7 mouse cellular contexts compared by ENCODE assay signal in genomic region chr13:54071606-54072331, GRCm38 (mm10). TPM values are rescaled to one million over a fixed set of nuclear protein-coding genes. Genes with fewer than 3 reads are reported as not detected.
DNase-seq lines count a peak whose midpoint lies in the region; ATAC-seq lines count a peak whose summit lies in the region.

Gene Sfxn1 (plus strand): TSS chr13:54071869.

- 0 out of 2 replicates have a peak, but pooled peaks cover 6% of the 10 kb centered on the region for H3K4me1 ChIP-seq in intestine, embryonic 15.5 days (replicated peaks)

- WGBS in intestine, embryonic 15.5 days, result under 1% methylated on average over 74 of the region's 74 CpGs

- H3K9me3 ChIP-seq in intestine, embryonic 15.5 days, result no peaks in the 10 kb centered on the region

- H3K36me3 ChIP-seq in intestine, embryonic 15.5 days, result no peaks in the 10 kb centered on the region

- H3K4me2 ChIP-seq in intestine, embryonic 15.5 days (replicated peaks), result peak within 1 kb of the TSS; percentile 75

- no peaks in the 10 kb centered on the region for H3K27me3 ChIP-seq in intestine, embryonic 15.5 days (replicated peaks)

- DNase-seq in adrenal gland, adult 18-20 months (ENCODE audit: low spot score in 2 of 2), result peak; percentile 74 to 79
- peak; percentile 85 for DNase-seq in embryo, embryonic 11 days
- DNase-seq in gastrocnemius, postnatal 36 days, result peak; percentile 45 to 63
- peak; percentile 79 to 82 for DNase-seq in left cerebral cortex, postnatal 14 days (ENCODE audit: low spot score in 2 of 2)
- DNase-seq in right cerebral cortex, postnatal 36 days (ENCODE audit: low spot score in 2 of 2), result peak; percentile 71 to 75

- H3K27ac ChIP-seq in intestine, embryonic 15.5 days, result peak within 1 kb of the TSS; percentile 81

- peak within 1 kb of the TSS; percentile 90 for H3K9ac ChIP-seq in intestine, embryonic 15.5 days

- H3K4me3 ChIP-seq in intestine, embryonic 15.5 days (replicated peaks), result peak within 1 kb of the TSS; percentile 80

- peak; percentile 85 for ATAC-seq in intestine, embryonic 15.5 days
- peak; percentile 72 for ATAC-seq in megakaryocyte-erythroid progenitor cell, adult 5-6 weeks (replicated peaks; ENCODE audit: low FRiP score, low TSS enrichment, poor library complexity, severe bottlenecking)

- intact Hi-C loops in gastrocnemius, postnatal 36 days (cut with DNase I), result no loop called here
- intact Hi-C loops in left cerebral cortex, postnatal 14 days (cut with DNase I), result no loop called here

RNA-seq across cellular contexts. Expression of gene Sfxn1, which starts in this region (rescaled TPM):
- 10 to 100 TPM; 52.2 to 62.6 TPM for total RNA-seq in adrenal gland, adult 18-20 months (2021)
- 1 to 10 TPM; 1.8 to 2.4 TPM for total RNA-seq in gastrocnemius, postnatal 36 days (2021)
- 80.2 and 88.6 TPM in 2 replicates for polyA plus RNA-seq in intestine, embryonic 15.5 days (2015; fragmentation: Nextera tagmentation; extraction: Ambion mirVana)
- total RNA-seq in left cerebral cortex, postnatal 14 days (2021), result 10 to 100 TPM; 48.4 to 53.7 TPM
- total RNA-seq in megakaryocyte-erythroid progenitor cell, adult 5-6 weeks (2014; fragmentation: Nextera tagmentation), result 178 and 185 TPM in 2 replicates
- total RNA-seq in megakaryocyte-erythroid progenitor cell, adult 5-6 weeks (2017), result 111 and 153 TPM in 2 replicates

Comparison
In these comparisons a context has a peak if more than half of its experiments do, and no peak if none do; other contexts are left out.
1. Peak in every context shown above with its lines: DNase-seq, ATAC-seq, H3K4me3 ChIP-seq and H3K27ac ChIP-seq.
2. RNA of gene Sfxn1 (total RNA-seq): 111 to 185 TPM in megakaryocyte-erythroid progenitor cell, adult 5-6 weeks, 52.2 to 62.6 TPM in adrenal gland, adult 18-20 months and 48.4 to 53.7 TPM in left cerebral cortex, postnatal 14 days; 1.8 to 2.4 TPM in gastrocnemius, postnatal 36 days; every median in the first group is over 10 times any median in the second.